Mouse (Mus musculus): ENCODE results near the gene Scaf1.

GRCm38 (mm10) chr7:44997231-44997939, 18.8 kb downstream of the Scaf1 start, which contains the start of gene Irf3:
- TF ChIP-seq ZC3H11A (IDR thresholded peaks at IDR 0.05; ENCODE audit: borderline replicate concordance, low read depth, low read length) = no peak
- no peak for TF ChIP-seq MAFK (IDR thresholded peaks at IDR 0.05; ENCODE audit: insufficient read depth, low read depth, low read length)
- TF ChIP-seq HCFC1 (IDR thresholded peaks at IDR 0.05; ENCODE audit: borderline replicate concordance, insufficient read depth, low read length) = peak; percentile 99
- no peak for TF ChIP-seq CHD2 (IDR thresholded peaks at IDR 0.05; ENCODE audit: low read depth, low read length)

All from ES-E14 (cell line).